Mouse (Mus musculus): ENCODE measurements around the gene Rmdn3. TPM values are rescaled to one million over a fixed set of nuclear protein-coding genes. Genes with fewer than 3 reads are reported as not detected.

The Rmdn3 gene
- polyA plus RNA-seq, 1 experiment from 2014 or later = 27.9 TPM

- Histone ChIP-seq H3K4me3 (ENCODE audit: inconsistent target) (peak overlapping the region; percentile 87), H3K27ac (peak overlapping the region; percentile 13; the same call in 1 of the 2 replicates), H3K36me3 (ENCODE audit: inconsistent target) (peaks cover 31% of the 10 kb centered on the region; the same call in 1 of the 2 replicates), H3K79me2 (ENCODE audit: inconsistent target) (peaks cover 21% of the 10 kb centered on the region)
- WGBS (ENCODE audit: missing documents) = 2% methylated on average over 34 of the region's 34 CpGs
Observed at GRCm38 (mm10) chr2:119156081-119156680, 653 bp downstream of the Rmdn3 start.

GRCm38 (mm10) chr2:119155388-119155787, 1.4 kb downstream of the Rmdn3 start:
- 91% methylated on average over 9 of the region's 9 CpGs for WGBS (ENCODE audit: missing documents)
- H3K4me3 ChIP-seq (ENCODE audit: inconsistent target) = peak overlapping the region; percentile 87
- H3K27ac ChIP-seq = no peak overlapping the region
- peaks cover 38% of the 10 kb centered on the region; the same call in 1 of the 2 replicates for H3K36me3 ChIP-seq (ENCODE audit: inconsistent target)
- peaks cover 21% of the 10 kb centered on the region for H3K79me2 ChIP-seq (ENCODE audit: inconsistent target)

GRCm38 (mm10) chr2:119154683-119155082, 2.2 kb downstream of the Rmdn3 start:
- Histone ChIP-seq H3K79me2 (ENCODE audit: inconsistent target) (peaks cover 21% of the 10 kb centered on the region), H3K4me3 (ENCODE audit: inconsistent target) (no peak overlapping the region), H3K36me3 (ENCODE audit: inconsistent target) (peaks cover 46% of the 10 kb centered on the region; the same call in 1 of the 2 replicates), H3K27ac (no peak overlapping the region)
- 96% methylated on average over 2 of the region's 2 CpGs for WGBS (ENCODE audit: missing documents)

- H3K79me2 ChIP-seq (ENCODE audit: inconsistent target) = peaks cover 21% of the 10 kb centered on the region
- peaks cover 69% of the 10 kb centered on the region for H3K36me3 ChIP-seq (ENCODE audit: inconsistent target)
- no peak overlapping the region for H3K27ac ChIP-seq
- 89% methylated on average over 6 of the region's 6 CpGs for WGBS (ENCODE audit: missing documents)
- no peak overlapping the region for H3K4me3 ChIP-seq (ENCODE audit: inconsistent target)
Observed at GRCm38 (mm10) chr2:119152255-119152654, 4.6 kb downstream of the Rmdn3 start.

GRCm38 (mm10) chr2:119147775-119148174, 9.1 kb downstream of the Rmdn3 start:
- Histone ChIP-seq H3K79me2 (ENCODE audit: inconsistent target) (no peaks in the 10 kb centered on the region), H3K36me3 (ENCODE audit: inconsistent target) (peaks cover 96% of the 10 kb centered on the region), H3K4me3 (ENCODE audit: inconsistent target) (no peak overlapping the region), H3K27ac (no peak overlapping the region)
- 95% methylated on average over 8 of the region's 8 CpGs for WGBS (ENCODE audit: missing documents)

- no peak overlapping the region for H3K27ac ChIP-seq
- peaks cover 96% of the 10 kb centered on the region for H3K36me3 ChIP-seq (ENCODE audit: inconsistent target)
- H3K79me2 ChIP-seq (ENCODE audit: inconsistent target) = no peaks in the 10 kb centered on the region
- WGBS (ENCODE audit: missing documents) = 97% methylated on average over 12 of the region's 22 CpGs
- no peak overlapping the region for H3K4me3 ChIP-seq (ENCODE audit: inconsistent target)
Observed at GRCm38 (mm10) chr2:119147160-119147678, 9.6 kb downstream of the Rmdn3 start.

- H3K79me2 ChIP-seq (ENCODE audit: inconsistent target) = no peaks in the 10 kb centered on the region
- WGBS (ENCODE audit: missing documents) = 98% methylated on average over 6 of the region's 6 CpGs
- H3K36me3 ChIP-seq (ENCODE audit: inconsistent target) = peaks cover 96% of the 10 kb centered on the region
Observed at GRCm38 (mm10) chr2:119146435-119146834, 10.4 kb downstream of the Rmdn3 start.

GRCm38 (mm10) chr2:119145199-119145598, 11.6 kb downstream of the Rmdn3 start:
- Histone ChIP-seq H3K4me3 (ENCODE audit: inconsistent target) (no peak overlapping the region), H3K79me2 (ENCODE audit: inconsistent target) (no peaks in the 10 kb centered on the region), H3K36me3 (ENCODE audit: inconsistent target) (peaks cover 96% of the 10 kb centered on the region), H3K27ac (no peak overlapping the region)
- 100% methylated on average over 2 of the region's 2 CpGs for WGBS (ENCODE audit: missing documents)

More at GRCm38 (mm10) chr2:119146435-119146834, 10.4 kb downstream of the Rmdn3 start:
- H3K27ac ChIP-seq = no peak overlapping the region
- no peak overlapping the region for H3K4me3 ChIP-seq (ENCODE audit: inconsistent target)

GRCm38 (mm10) chr2:119136346-119136898, 20.4 kb downstream of the Rmdn3 start:
- Histone ChIP-seq H3K36me3 (ENCODE audit: inconsistent target) (peaks cover 58% of the 10 kb centered on the region), H3K4me3 (ENCODE audit: inconsistent target) (no peak overlapping the region), H3K27ac (no peak overlapping the region), H3K79me2 (ENCODE audit: inconsistent target) (no peaks in the 10 kb centered on the region)
- 85% methylated on average over 5 of the region's 5 CpGs for WGBS (ENCODE audit: missing documents)

- WGBS (ENCODE audit: missing documents) = 10% methylated on average over 20 of the region's 20 CpGs
- Histone ChIP-seq H3K27ac (peak overlapping the region; percentile 24; the same call in 1 of the 2 replicates), H3K4me3 (ENCODE audit: inconsistent target) (peak overlapping the region; percentile 64), H3K36me3 (ENCODE audit: inconsistent target) (no peaks in the 10 kb centered on the region), H3K79me2 (ENCODE audit: inconsistent target) (peaks cover 32% of the 10 kb centered on the region)
Observed at GRCm38 (mm10) chr2:119113121-119113925, 43.5 kb downstream of the Rmdn3 start.

- Histone ChIP-seq H3K36me3 (ENCODE audit: inconsistent target) (no peaks in the 10 kb centered on the region), H3K27ac (peak within 1 kb of the TSS; percentile 90), H3K79me2 (ENCODE audit: inconsistent target) (peaks cover 32% of the 10 kb centered on the region), H3K4me3 (ENCODE audit: inconsistent target) (peak within 1 kb of the TSS; percentile 64)
- 1% methylated on average over 50 of the region's 51 CpGs for WGBS (ENCODE audit: missing documents)
Observed at GRCm38 (mm10) chr2:119112438-119113112, 44.3 kb downstream of the Rmdn3 start, which contains the start of gene Rad51. Gene Rad51, plus strand, starts transcription at chr2:119112793.

- Histone ChIP-seq H3K36me3 (ENCODE audit: inconsistent target) (no peaks in the 10 kb centered on the region), H3K79me2 (ENCODE audit: inconsistent target) (peaks cover 31% of the 10 kb centered on the region), H3K27ac (no peak overlapping the region), H3K4me3 (ENCODE audit: inconsistent target) (no peak overlapping the region)
- WGBS (ENCODE audit: missing documents) = 90% methylated on average over 3 of the region's 3 CpGs
Observed at GRCm38 (mm10) chr2:119111060-119111459, 45.8 kb downstream of the Rmdn3 start.

GRCm38 (mm10) chr2:119108554-119108953, 48.3 kb downstream of the Rmdn3 start:
- WGBS (ENCODE audit: missing documents) = 87% methylated on average over 4 of the region's 4 CpGs
- Histone ChIP-seq H3K79me2 (ENCODE audit: inconsistent target) (peaks cover 6% of the 10 kb centered on the region), H3K27ac (no peak overlapping the region), H3K36me3 (ENCODE audit: inconsistent target) (no peaks in the 10 kb centered on the region), H3K4me3 (ENCODE audit: inconsistent target) (no peak overlapping the region)

- Histone ChIP-seq H3K27ac (no peak overlapping the region), H3K36me3 (ENCODE audit: inconsistent target) (0 out of 2 replicates have a peak, but pooled peaks cover 5% of the 10 kb centered on the region), H3K4me3 (ENCODE audit: inconsistent target) (no peak overlapping the region), H3K79me2 (ENCODE audit: inconsistent target) (no peaks in the 10 kb centered on the region)
- WGBS (ENCODE audit: missing documents) = 83% methylated on average over 5 of the region's 5 CpGs
Observed at GRCm38 (mm10) chr2:119106583-119106982, 50.3 kb downstream of the Rmdn3 start.

All from macrophage (primary cell).